Mouse (Mus musculus) neural tube, embryonic 10.5 days (tissue): Measurements from ENCODE around the gene Nxt1.

Source experiments
- DNase-seq: peaks from one replicate; pipeline ENCODE4 v3.0.0-alpha.2; 2017; ENCODE audit warnings: low spot score; ENCODE audit errors: extremely low spot score

Gene Nxt1

DNA sequence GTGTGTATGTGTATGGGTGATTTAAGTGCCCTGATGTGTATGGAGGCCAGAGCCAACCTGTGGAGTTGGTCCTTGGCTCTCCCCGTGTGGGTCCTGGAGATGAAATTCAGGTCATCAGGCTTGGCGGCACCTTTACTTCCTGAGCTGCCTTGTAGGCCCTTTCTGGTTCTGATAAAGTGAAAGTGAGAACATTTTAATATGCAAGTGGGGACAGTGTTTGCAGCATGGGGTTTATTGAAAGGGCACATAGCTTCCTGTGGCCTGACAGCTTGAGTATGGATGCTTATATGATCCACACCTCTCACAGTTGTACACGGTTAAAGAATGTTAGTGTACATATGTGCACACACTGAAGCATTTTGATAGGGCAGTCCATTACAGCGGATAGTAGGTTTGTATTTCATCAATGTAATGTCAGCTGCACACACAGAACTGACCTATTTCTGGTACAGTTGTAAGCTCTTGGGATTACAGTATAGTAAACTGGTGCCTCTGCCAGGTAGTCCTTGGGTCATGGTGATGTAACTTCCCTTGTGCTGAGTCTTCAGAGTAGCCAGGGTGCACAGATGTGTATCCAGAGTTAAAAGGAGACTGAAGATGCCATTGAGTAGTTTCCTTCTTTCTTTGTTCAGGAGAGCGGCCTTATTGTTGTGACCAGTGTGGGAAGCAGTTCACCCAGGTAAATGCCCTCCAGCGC lies 17.2 kb downstream of the Nxt1 start:
- DNase-seq = no peak

DNA sequence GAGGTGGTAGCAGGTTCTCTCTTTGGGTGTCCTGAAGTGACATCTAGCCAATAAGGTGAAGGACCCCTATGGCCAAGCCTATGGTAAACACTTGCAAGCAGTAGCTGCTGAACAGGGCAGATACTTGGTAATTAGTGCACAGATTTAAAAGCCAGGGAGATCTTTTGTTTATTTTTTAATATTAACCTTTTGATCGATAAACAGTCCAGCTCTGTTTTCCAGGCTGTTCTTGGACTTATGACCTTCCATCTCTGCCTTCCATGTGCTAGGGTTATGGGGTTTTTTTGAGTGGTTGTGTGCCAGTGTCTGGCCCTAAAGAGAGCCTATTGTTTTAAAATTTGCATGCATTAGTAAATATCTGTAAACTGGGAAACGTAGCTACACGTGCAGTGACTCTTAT lies 17.9 kb downstream of the Nxt1 start:
- DNase-seq = no peak

DNA sequence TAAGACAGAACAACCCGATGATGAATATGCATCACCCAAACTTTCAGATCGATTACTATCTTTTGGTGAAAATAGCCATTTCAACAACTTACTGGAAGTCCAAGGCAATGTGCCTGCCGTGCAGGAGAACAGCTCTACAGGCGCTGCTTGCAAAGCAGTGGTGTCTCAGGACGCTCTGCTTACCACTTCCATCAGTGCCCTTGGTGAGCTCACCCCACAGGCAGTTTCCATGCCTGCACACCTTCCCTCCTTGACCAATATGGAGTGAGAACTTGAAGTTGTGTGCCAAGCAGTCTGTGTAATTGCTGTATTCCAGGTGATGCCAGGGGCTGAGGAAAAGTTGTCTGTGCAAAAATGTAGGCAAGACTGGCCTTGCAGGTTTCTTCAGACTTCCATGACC lies 18.4 kb downstream of the Nxt1 start:
- DNase-seq = no peak

DNA sequence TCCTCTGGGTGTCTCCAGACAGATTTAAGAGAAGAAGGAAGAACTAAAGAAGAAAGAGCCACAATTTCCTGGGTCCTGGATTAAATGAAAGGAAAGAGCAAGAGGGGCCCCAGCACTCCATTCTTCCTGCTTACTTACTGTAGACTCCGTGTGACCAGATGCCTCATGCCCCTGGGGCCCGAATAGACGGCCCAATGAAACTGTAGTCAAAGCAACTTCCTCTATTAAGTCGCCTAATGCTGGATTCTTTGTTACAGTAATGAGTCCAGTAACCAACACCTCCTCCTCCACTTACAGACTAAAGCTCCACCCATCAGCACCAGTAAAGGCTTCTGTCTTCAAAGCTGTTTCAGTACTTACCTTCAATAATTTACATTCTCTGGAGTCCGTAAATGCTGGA lies 26.2 kb downstream of the Nxt1 start:
- DNase-seq = no peak

DNA sequence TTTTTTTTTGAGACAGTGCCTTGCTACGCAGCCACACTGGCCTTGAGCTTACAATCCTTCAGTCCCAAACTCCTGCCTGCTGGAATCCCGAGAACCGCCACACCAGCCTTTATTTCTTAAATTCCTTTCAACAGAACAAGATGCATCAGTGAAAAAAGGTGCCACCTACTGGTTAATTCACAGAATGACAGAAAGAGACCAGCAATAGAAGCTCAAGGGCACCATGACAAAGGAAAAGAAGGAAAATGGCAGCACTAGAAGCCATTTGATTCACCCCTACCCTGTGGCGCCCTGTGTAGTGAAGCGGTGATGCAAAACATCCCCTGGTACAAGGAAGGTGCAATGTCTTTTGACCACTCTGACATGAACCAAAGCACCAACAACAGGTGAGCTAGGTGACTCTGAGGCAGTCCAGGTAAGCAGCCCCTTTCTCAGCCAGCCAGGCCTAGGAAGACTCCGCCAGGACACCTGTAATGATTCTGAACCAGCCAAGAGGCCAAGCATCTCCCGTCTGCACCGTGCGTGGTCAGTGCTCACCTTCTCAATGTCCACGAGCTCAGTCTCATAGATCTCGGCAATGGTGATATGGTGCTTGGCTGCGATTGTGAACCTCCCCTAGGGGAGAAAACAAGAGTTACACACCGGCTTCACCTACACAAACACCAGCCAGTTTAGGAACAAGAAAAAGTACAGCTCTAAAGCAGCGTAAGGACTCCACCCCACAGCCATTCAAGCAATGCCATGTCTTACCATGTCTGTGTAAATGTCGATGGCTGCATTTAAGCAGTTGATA lies 34.2 kb downstream of the Nxt1 start:
- DNase-seq = peak; percentile 13

DNA sequence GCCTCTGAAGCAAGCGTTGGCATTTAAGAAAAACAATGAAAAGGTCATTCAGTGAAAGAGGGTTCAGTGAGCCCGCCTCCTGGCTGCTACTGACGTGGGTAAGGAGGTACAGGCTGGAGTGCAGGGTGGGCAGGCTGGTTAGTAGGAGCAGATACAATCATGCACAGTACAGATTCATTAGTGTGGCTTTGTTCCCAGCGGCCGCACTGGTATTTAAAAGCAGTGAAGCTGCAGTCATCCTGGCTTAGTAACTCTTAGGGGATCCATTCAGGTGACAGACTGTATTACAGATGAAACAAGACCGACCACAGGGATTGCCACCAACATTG lies 34.8 kb downstream of the Nxt1 start:
- no peak for DNase-seq

DNA sequence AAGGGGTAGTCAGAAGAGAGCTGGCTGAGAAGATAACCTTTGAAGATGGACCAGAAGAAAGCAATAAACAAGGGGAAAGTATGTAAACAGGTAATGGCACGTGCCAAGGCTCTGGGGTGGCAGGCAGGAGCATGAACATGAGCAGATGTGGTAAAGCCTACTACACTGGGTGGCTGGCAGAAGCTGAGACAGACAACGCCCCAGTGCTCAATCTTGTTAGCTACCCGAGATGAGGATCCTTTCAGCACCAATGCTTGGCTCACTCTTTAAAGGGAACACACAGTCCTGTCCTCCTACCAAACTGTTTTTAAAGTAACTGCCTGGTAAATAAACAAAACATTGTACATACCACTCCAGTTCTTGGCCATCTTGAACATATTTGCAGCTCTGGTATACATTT lies 39.9 kb downstream of the Nxt1 start:
- DNase-seq = no peak

DNA sequence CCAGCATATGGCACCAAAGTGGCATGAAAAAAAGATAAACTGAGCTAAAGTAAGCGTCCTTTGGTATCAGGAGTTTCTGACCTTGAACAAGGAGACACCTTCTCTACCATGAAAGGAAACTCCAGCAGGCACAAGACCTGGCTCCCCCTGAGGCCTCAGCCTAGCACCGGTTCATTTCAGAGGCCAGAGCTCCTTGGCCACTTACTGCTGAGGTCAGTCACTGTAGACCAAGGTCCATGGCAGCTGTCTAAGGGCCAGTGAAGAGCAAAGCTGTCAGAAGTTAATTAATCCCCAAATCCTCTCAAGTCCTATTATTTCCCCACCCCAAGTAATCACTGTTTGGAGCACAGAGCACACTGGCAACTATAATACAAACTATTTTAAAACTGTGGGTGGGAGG lies 44.7 kb downstream of the Nxt1 start:
- no peak for DNase-seq

DNA sequence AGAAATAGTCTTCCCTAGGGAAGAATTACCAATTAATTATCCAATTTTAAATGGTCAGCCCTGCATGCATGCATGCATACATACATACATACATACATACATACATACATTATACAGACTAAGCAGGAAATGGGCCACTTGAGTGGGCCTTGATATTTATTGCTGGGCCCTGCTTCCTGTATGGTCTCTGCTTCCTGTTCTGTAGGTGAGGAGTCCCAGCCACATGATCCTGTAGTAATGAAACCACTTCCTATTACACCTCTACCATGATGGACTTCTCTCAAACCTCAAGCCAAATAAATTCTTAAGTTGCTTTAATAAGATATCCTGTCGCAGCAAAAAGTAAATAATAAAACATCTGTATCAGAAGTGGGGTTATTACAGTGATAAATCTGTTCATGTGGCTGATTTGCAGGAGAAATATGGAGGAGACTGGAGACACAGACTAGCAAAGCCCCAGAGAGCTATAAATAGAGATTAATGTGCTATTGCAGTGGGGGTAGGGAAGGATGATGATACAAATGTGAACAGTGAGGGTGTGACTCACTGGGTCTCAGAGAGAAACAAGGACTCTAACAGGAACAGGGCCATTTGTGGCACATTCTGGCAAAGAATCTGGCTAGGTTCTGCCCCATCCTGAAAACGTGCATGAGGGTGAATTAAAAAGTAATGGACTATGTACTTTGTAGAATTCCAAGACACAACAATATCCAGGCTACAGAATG lies 47.0 kb downstream of the Nxt1 start:
- no peak for DNase-seq
